Mouse (Mus musculus): ENCODE data around the gene Rora. TPM values are rescaled to one million over a fixed set of nuclear protein-coding genes. Genes with fewer than 3 reads are reported as not detected.

Gene Rora
- polyA plus RNA-seq, 1 experiment from 2014 or later: 6.6 TPM

DNA sequence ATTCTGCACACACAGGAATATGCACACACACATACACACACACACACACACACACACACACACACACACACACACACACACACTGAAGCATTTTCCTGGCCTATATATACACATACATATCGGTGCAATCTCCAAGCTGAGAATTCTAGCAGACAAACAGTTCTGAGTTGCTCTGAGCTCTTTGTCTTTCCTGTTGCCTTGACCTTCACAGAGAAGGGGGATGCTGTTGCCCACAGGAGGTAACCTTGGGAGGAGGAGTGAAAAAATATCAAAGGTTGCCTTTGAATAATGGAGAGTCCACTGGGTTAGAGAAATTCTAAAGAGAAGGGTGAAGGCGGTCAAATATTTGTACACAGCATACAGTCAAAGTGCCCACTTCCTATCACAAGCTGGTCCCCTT is 360.6 kb downstream of the Rora start:
- 93% methylated on average over 2 of the region's 2 CpGs for WGBS

DNA sequence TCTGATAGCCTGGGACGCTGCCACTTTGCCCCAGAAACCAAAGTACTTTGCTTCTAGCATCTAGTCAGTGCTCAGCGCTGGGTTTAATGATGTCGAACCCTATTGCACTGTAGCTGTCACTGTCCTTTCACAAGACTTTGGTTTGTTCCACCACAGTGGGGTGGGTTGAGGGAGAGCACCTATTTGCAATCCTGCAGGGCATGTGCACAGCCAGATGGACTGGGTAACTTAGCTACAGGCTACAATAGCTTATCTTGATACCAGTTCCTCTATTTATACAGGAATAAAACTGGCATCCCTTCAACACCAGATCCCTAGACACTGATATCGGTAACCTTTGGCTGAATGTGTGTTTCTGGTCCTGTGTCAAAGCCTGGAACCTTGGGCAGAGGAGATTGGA is 366.8 kb downstream of the Rora start:
- WGBS: 88% methylated on average over 4 of the region's 4 CpGs
- Histone ChIP-seq H3K4me1 (no peaks in the 10 kb centered on the region), H3K4me3 (no peak overlapping the region), H3K9me3 (no peaks in the 10 kb centered on the region; the same call in 1 of the 2 replicates), H3K27ac (replicated peaks) (no peak overlapping the region), H3K36me3 (replicated peaks) (no peaks in the 10 kb centered on the region), H3K27me3 (replicated peaks; ENCODE audit: low read depth, poor library complexity, severe bottlenecking) (no peaks in the 10 kb centered on the region)
- no peak for DNase-seq (ENCODE audit: low spot score)

More for the DNA sequence above, 360.6 kb downstream of the Rora start:
- no peak for DNase-seq (ENCODE audit: low spot score)
- Histone ChIP-seq H3K9me3 (no peaks in the 10 kb centered on the region), H3K36me3 (replicated peaks) (no peaks in the 10 kb centered on the region), H3K27me3 (replicated peaks; ENCODE audit: low read depth, poor library complexity, severe bottlenecking) (no peaks in the 10 kb centered on the region), H3K27ac (replicated peaks) (no peak overlapping the region), H3K4me3 (no peak overlapping the region), H3K4me1 (no peaks in the 10 kb centered on the region)

DNA sequence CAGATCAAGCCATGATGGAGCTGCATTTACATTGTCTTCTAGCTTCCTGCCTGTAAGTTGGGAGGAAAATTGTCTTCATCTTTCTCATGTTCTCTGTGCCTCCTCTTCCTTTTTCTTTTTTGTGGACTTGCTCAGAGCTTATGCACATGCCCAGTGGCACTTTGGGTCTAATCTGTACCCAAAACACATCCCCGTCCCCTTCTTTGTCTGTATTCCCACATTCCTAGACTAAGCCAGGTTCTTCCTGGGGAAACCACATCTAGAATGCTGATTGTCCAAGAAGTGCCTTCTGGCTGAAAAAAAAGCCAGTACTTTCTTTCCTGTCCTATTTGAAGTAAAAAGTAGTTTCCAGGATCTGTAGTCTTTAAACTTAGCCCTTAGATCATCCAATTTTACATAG is 367.9 kb downstream of the Rora start:
- Histone ChIP-seq H3K36me3 (replicated peaks) (no peaks in the 10 kb centered on the region), H3K27ac (replicated peaks) (no peak overlapping the region), H3K4me1 (peaks cover 7% of the 10 kb centered on the region), H3K9me3 (no peaks in the 10 kb centered on the region; the same call in 1 of the 2 replicates), H3K27me3 (replicated peaks; ENCODE audit: low read depth, poor library complexity, severe bottlenecking) (no peaks in the 10 kb centered on the region), H3K4me3 (no peak overlapping the region)
- no peak for DNase-seq (ENCODE audit: low spot score)
- 87% methylated on average over 1 of the region's 1 CpGs for WGBS

- H3K4me1 ChIP-seq: peaks cover 11% of the 10 kb centered on the region
- no peak overlapping the region for H3K4me3 ChIP-seq
- H3K27ac ChIP-seq (replicated peaks): no peak overlapping the region
- 91% methylated on average over 3 of the region's 3 CpGs for WGBS
- H3K36me3 ChIP-seq (replicated peaks): no peaks in the 10 kb centered on the region
- H3K27me3 ChIP-seq (replicated peaks; ENCODE audit: low read depth, poor library complexity, severe bottlenecking): no peaks in the 10 kb centered on the region
- H3K9me3 ChIP-seq: no peaks in the 10 kb centered on the region; the same call in 1 of the 2 replicates
- DNase-seq (ENCODE audit: low spot score): no peak
These were observed 369.7 kb downstream of the Rora start for GRCm38 (mm10) chr9:69023314-69023713.

GRCm38 (mm10) chr9:69028177-69028576 is 374.6 kb downstream of the Rora start:
- no peak for DNase-seq (ENCODE audit: low spot score)
- H3K4me1 ChIP-seq: peaks cover 11% of the 10 kb centered on the region
- H3K4me3 ChIP-seq: no peak overlapping the region
- no peaks in the 10 kb centered on the region for H3K27me3 ChIP-seq (replicated peaks; ENCODE audit: low read depth, poor library complexity, severe bottlenecking)
- H3K9me3 ChIP-seq: no peaks in the 10 kb centered on the region; the same call in 1 of the 2 replicates
- no peak overlapping the region for H3K27ac ChIP-seq (replicated peaks)
- WGBS: 76% methylated on average over 4 of the region's 4 CpGs
- H3K36me3 ChIP-seq (replicated peaks): no peaks in the 10 kb centered on the region

- no peaks in the 10 kb centered on the region for H3K27me3 ChIP-seq (replicated peaks; ENCODE audit: low read depth, poor library complexity, severe bottlenecking)
- WGBS: 90% methylated on average over 10 of the region's 10 CpGs
- no peak for DNase-seq (ENCODE audit: low spot score)
- no peak overlapping the region for H3K27ac ChIP-seq (replicated peaks)
- no peaks in the 10 kb centered on the region for H3K4me1 ChIP-seq
- H3K4me3 ChIP-seq: no peak overlapping the region
- H3K36me3 ChIP-seq (replicated peaks): no peaks in the 10 kb centered on the region
- no peaks in the 10 kb centered on the region for H3K9me3 ChIP-seq
These were observed 380.8 kb downstream of the Rora start for GRCm38 (mm10) chr9:69034301-69034871.

DNA sequence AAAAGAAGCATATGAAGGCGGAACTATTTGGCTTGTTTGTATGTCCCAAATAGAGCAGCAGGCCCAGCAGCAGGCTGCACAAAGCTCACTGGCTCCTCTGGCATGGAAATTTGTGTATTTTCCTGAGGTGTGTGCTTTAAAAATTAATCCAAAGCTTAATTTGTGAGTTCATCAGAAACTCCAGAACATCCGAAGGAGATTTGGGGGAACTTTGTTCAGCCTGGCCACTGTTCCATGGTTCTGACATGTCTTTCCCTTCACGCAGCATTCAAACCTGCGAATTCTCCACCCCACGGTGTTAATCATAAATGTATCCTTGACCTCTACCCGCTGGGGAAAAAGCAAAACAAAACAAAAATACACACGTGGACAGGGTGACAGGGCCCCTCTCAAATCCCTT is 381.9 kb downstream of the Rora start:
- no peaks in the 10 kb centered on the region for H3K27me3 ChIP-seq (replicated peaks; ENCODE audit: low read depth, poor library complexity, severe bottlenecking)
- H3K27ac ChIP-seq (replicated peaks): no peak overlapping the region
- H3K4me3 ChIP-seq: no peak overlapping the region
- 83% methylated on average over 7 of the region's 7 CpGs for WGBS
- no peaks in the 10 kb centered on the region for H3K9me3 ChIP-seq
- H3K36me3 ChIP-seq (replicated peaks): no peaks in the 10 kb centered on the region
- no peaks in the 10 kb centered on the region for H3K4me1 ChIP-seq
- DNase-seq (ENCODE audit: low spot score): no peak

DNA sequence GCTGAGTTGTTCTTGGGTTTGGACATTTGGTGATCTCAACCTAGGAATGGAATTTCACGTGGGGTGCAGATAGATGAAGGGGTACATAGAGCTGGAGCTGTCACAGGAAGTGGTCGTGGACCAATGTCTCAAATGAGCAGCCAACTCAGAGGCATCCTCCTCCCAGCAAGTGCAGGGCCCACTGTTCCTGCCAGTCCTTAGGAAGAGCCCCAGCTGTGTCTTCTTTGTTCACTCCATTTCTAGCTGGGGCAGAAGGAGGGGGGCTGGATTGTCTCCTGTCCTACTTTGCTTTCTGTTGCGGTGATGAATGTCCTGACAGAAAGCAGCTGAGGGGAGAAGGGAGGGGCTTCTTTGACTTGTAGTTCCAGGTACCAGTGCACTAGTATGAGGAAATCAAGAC is 382.7 kb downstream of the Rora start:
- 64% methylated on average over 3 of the region's 3 CpGs for WGBS
- Histone ChIP-seq H3K9me3 (no peaks in the 10 kb centered on the region), H3K27me3 (replicated peaks; ENCODE audit: low read depth, poor library complexity, severe bottlenecking) (no peaks in the 10 kb centered on the region), H3K4me3 (no peak overlapping the region), H3K36me3 (replicated peaks) (no peaks in the 10 kb centered on the region), H3K27ac (replicated peaks) (no peak overlapping the region), H3K4me1 (no peaks in the 10 kb centered on the region)
- DNase-seq (ENCODE audit: low spot score): no peak

- Histone ChIP-seq H3K36me3 (replicated peaks) (no peaks in the 10 kb centered on the region), H3K4me1 (no peaks in the 10 kb centered on the region), H3K27ac (replicated peaks) (no peak overlapping the region), H3K27me3 (replicated peaks; ENCODE audit: low read depth, poor library complexity, severe bottlenecking) (no peaks in the 10 kb centered on the region), H3K4me3 (no peak overlapping the region), H3K9me3 (no peaks in the 10 kb centered on the region)
- DNase-seq (ENCODE audit: low spot score): no peak
- WGBS: 91% methylated on average over 8 of the region's 8 CpGs
These were observed 390.5 kb downstream of the Rora start for GRCm38 (mm10) chr9:69043920-69044613.

- Histone ChIP-seq H3K4me1 (no peaks in the 10 kb centered on the region), H3K27me3 (replicated peaks; ENCODE audit: low read depth, poor library complexity, severe bottlenecking) (no peaks in the 10 kb centered on the region), H3K9me3 (no peaks in the 10 kb centered on the region), H3K36me3 (replicated peaks) (no peaks in the 10 kb centered on the region), H3K4me3 (no peak overlapping the region), H3K27ac (replicated peaks) (no peak overlapping the region)
- no peak for DNase-seq (ENCODE audit: low spot score)
- 91% methylated on average over 7 of the region's 7 CpGs for WGBS
These were observed 391.1 kb downstream of the Rora start for GRCm38 (mm10) chr9:69044614-69045133.

DNA sequence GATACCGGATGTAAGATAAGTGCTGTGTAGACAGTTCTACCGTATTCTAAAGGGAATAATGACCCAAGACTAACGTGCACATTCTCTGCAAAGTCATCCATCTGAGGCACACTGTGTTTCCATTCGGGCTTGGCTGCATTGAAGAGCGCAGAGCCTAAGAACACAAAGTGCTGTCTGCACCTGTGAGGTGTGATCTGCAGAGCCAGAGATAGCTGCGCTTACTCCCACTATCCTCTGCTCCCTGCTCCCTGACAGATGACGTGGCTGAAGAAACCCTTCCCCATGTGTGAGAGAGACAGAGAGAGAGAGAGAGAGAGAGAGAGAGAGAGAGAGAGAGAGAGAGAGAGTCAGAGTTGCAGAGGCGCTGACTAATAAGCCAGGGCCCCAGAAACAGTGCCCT is 392.3 kb downstream of the Rora start:
- H3K9me3 ChIP-seq: no peaks in the 10 kb centered on the region
- H3K4me3 ChIP-seq: no peak overlapping the region
- H3K4me1 ChIP-seq: no peaks in the 10 kb centered on the region
- 85% methylated on average over 8 of the region's 8 CpGs for WGBS
- H3K27ac ChIP-seq (replicated peaks): no peak overlapping the region
- H3K27me3 ChIP-seq (replicated peaks; ENCODE audit: low read depth, poor library complexity, severe bottlenecking): no peaks in the 10 kb centered on the region
- DNase-seq (ENCODE audit: low spot score): no peak
- no peaks in the 10 kb centered on the region for H3K36me3 ChIP-seq (replicated peaks)

- DNase-seq (ENCODE audit: low spot score): no peak
- WGBS: 79% methylated on average over 8 of the region's 8 CpGs
- Histone ChIP-seq H3K36me3 (replicated peaks) (no peaks in the 10 kb centered on the region), H3K9me3 (no peaks in the 10 kb centered on the region), H3K4me1 (no peaks in the 10 kb centered on the region), H3K4me3 (no peak overlapping the region), H3K27ac (replicated peaks) (no peak overlapping the region), H3K27me3 (replicated peaks; ENCODE audit: low read depth, poor library complexity, severe bottlenecking) (no peaks in the 10 kb centered on the region)
These were observed 397.3 kb downstream of the Rora start for GRCm38 (mm10) chr9:69050856-69051255.

DNA sequence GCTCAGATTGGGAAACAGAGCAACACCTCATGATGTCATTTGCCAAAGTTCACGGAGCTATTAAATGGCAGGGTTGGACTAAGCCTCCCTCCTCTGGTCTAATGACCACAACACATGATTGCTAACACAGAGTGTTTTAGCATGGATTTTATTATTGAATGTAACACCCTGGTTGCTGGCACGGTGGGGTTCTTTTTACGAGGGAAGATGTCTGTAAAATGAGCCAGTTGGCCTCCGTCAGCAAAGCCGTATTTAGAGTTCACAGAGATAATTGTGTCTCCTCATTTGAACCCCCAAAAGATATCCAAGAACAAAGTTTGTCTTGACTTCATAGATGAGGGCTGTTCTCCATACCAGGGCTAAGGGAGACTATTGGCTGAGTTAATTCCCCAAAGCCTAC is 398.3 kb downstream of the Rora start:
- no peaks in the 10 kb centered on the region for H3K27me3 ChIP-seq (replicated peaks; ENCODE audit: low read depth, poor library complexity, severe bottlenecking)
- H3K4me1 ChIP-seq: no peaks in the 10 kb centered on the region
- 89% methylated on average over 5 of the region's 5 CpGs for WGBS
- no peak for DNase-seq (ENCODE audit: low spot score)
- no peak overlapping the region for H3K27ac ChIP-seq (replicated peaks)
- H3K9me3 ChIP-seq: no peaks in the 10 kb centered on the region
- no peak overlapping the region for H3K4me3 ChIP-seq
- no peaks in the 10 kb centered on the region for H3K36me3 ChIP-seq (replicated peaks)
